Mouse (Mus musculus): ENCODE results near the gene AC129217.1. TPM values are rescaled to one million over a fixed set of nuclear protein-coding genes. Genes with fewer than 3 reads are reported as not detected.
"Not testable (repeated sequence)": the region's sequence is repeated elsewhere in the genome, so short reads cannot be mapped to it uniquely, and the experiment has no call there.

Gene AC129217.1
- polyA plus RNA-seq, 1 experiment from 2014 or later: not detected

DNA sequence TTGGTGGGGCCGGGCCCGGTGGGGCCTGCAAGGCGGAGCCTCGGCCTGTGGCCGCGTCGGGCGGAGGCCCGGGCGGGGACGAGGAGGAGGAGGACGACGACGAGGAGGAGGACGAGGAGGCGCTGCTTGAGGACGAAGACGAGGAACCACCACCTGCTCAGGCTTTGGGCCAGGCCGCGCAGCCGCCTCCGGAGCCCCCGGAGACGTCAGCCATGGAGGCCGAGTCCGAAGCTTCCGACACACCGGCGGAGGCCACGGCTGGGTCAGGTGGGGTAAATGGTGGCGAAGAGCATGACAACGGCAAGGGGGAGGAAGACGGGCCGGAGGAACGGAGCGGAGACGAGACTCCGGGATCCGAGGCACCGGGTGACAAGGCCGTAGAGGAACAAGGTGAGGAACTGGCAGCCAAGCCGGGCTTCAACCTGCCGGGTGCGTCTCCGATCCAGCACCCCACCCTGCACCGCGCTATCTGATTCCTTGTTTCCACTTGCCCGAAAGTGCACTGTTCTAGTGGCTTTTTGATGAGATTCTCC lies 9.1 kb upstream of the AC129217.1 start:
- Histone ChIP-seq H3K9ac (ENCODE audit: low read depth, low read length) (peak overlapping the region; percentile 74), H3K9me3 (replicated peaks; ENCODE audit: control insufficient read depth, low read length, poor library complexity, severe bottlenecking) (no peaks in the 10 kb centered on the region), H3K4me3 (ENCODE audit: low read depth, low read length) (peak overlapping the region; percentile 99), H3K27me3 (ENCODE audit: control insufficient read depth, insufficient read depth, low read depth, low read length) (no peaks in the 10 kb centered on the region), H3K4me2 (ENCODE audit: low read length) (peak overlapping the region; percentile 100), H3K27ac (ENCODE audit: low read length) (peak overlapping the region; percentile 97), H3K36me3 (ENCODE audit: control insufficient read depth, insufficient read depth, low read length) (peaks cover 12% of the 10 kb centered on the region), H3K4me1 (ENCODE audit: control insufficient read depth, insufficient read depth, low read length) (peaks cover 46% of the 10 kb centered on the region)
- WGBS: under 1% methylated on average over 48 of the region's 48 CpGs
- ATAC-seq: peak; percentile 34

DNA sequence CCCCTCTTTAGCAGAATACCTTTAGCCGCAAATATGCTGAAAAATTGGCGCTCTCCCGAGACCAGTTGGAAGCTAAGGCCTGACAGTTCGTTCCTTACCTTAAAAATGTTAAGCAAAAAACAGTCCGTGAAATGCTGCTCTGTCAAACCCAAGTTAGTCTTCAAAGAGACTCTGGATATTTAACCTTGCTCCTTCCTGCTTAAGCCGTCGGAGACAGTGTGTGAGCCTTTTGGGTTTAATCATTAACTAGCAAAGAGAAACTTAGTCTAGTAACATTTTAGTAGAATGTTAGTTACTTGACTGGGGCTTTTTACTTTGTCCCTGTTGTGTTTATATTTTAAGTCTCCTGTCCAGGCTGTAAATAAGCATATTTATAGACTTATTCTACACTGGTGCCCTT lies 8.4 kb upstream of the AC129217.1 start:
- H3K4me3 ChIP-seq (ENCODE audit: low read depth, low read length): peak overlapping the region; percentile 99
- peaks cover 17% of the 10 kb centered on the region for H3K36me3 ChIP-seq (ENCODE audit: control insufficient read depth, insufficient read depth, low read length)
- H3K9me3 ChIP-seq (replicated peaks; ENCODE audit: control insufficient read depth, low read length, poor library complexity, severe bottlenecking): no peaks in the 10 kb centered on the region
- peaks cover 41% of the 10 kb centered on the region for H3K4me1 ChIP-seq (ENCODE audit: control insufficient read depth, insufficient read depth, low read length)
- H3K27me3 ChIP-seq (ENCODE audit: control insufficient read depth, insufficient read depth, low read depth, low read length): no peaks in the 10 kb centered on the region
- H3K4me2 ChIP-seq (ENCODE audit: low read length): peak overlapping the region; percentile 100
- WGBS: 2% methylated on average over 7 of the region's 7 CpGs
- no peak overlapping the region for H3K27ac ChIP-seq (ENCODE audit: low read length)
- no peak for ATAC-seq
- peak overlapping the region; percentile 74 for H3K9ac ChIP-seq (ENCODE audit: low read depth, low read length)

DNA sequence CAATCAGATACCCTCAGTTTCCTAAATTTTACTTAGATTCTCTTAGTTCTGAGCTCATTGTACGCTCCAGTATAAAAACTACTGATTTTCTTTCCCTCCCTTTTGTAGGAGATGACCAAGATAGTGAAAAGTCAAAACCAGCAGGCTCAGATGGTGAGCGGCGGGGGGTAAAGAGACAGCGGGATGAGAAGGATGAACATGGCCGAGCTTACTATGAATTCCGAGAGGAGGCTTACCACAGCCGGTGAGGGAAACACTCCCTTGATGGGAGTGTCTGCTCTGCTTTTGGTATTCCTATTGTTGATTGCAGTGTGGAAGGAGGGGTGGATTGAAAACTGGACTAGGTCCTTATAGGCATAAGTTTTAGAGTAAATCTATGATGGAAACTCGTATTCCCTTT lies 6.9 kb upstream of the AC129217.1 start:
- H3K9me3 ChIP-seq (replicated peaks; ENCODE audit: control insufficient read depth, low read length, poor library complexity, severe bottlenecking): no peaks in the 10 kb centered on the region
- peaks cover 29% of the 10 kb centered on the region for H3K4me1 ChIP-seq (ENCODE audit: control insufficient read depth, insufficient read depth, low read length)
- H3K36me3 ChIP-seq (ENCODE audit: control insufficient read depth, insufficient read depth, low read length): peaks cover 26% of the 10 kb centered on the region
- peak overlapping the region; percentile 33; the same call in 1 of the 2 replicates for H3K9ac ChIP-seq (ENCODE audit: low read depth, low read length)
- no peak for ATAC-seq
- WGBS: 53% methylated on average over 8 of the region's 8 CpGs
- peak overlapping the region; percentile 100 for H3K4me2 ChIP-seq (ENCODE audit: low read length)
- H3K27ac ChIP-seq (ENCODE audit: low read length): no peak overlapping the region
- H3K27me3 ChIP-seq (ENCODE audit: control insufficient read depth, insufficient read depth, low read depth, low read length): no peaks in the 10 kb centered on the region
- H3K4me3 ChIP-seq (ENCODE audit: low read depth, low read length): peak overlapping the region; percentile 27

DNA sequence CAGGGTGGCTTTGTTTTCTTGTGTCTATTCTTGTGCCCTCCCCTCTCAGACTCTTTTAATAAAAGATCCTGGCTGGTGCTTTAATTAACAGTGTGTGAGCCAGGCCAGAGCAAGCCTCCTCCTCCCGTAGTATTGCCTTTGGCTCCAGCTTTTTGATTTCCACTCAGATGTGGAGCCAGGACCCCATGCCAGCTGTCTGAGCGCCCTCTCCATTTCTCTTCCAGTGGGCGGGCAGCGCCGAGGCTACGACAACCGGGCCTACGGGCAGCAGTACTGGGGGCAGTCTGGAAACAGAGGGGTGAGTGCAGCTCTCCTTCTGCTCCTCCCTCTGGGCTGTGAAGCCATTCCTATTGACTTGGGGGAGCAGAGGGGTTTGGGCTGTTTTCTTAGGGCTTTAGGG lies 1.1 kb downstream of the AC129217.1 start:
- Histone ChIP-seq H3K4me1 (ENCODE audit: control insufficient read depth, insufficient read depth, low read length) (no peaks in the 10 kb centered on the region), H3K4me2 (ENCODE audit: low read length) (no peak overlapping the region), H3K27me3 (ENCODE audit: control insufficient read depth, insufficient read depth, low read depth, low read length) (no peaks in the 10 kb centered on the region), H3K36me3 (ENCODE audit: control insufficient read depth, insufficient read depth, low read length) (peaks cover 57% of the 10 kb centered on the region), H3K9me3 (replicated peaks; ENCODE audit: control insufficient read depth, low read length, poor library complexity, severe bottlenecking) (no peaks in the 10 kb centered on the region), H3K9ac (ENCODE audit: low read depth, low read length) (no peak overlapping the region), H3K27ac (ENCODE audit: low read length) (no peak overlapping the region), H3K4me3 (ENCODE audit: low read depth, low read length) (no peak overlapping the region)
- no peak for ATAC-seq
- 89% methylated on average over 8 of the region's 8 CpGs for WGBS

DNA sequence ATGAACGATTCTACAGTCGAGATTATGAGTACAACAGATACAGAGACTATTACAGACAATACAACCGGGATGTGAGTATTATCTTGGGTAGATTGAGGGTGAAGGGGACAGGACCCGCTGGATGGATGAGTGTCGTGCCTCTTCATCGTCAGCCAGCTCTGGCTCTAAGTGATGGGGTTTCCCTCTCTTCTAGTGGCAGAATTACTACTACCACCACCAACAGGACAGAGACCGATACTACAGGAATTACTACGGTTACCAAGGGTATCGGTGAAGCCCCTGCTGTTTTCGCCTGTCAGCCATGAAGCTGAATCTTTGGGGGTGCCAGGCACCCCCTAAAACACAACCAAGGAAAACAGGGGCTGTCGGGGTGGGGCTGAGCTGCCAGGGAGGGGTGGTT lies 1.7 kb downstream of the AC129217.1 start:
- Histone ChIP-seq H3K4me1 (ENCODE audit: control insufficient read depth, insufficient read depth, low read length) (no peaks in the 10 kb centered on the region), H3K4me2 (ENCODE audit: low read length) (no peak overlapping the region), H3K27ac (ENCODE audit: low read length) (no peak overlapping the region), H3K9ac (ENCODE audit: low read depth, low read length) (no peak overlapping the region), H3K9me3 (replicated peaks; ENCODE audit: control insufficient read depth, low read length, poor library complexity, severe bottlenecking) (no peaks in the 10 kb centered on the region), H3K4me3 (ENCODE audit: low read depth, low read length) (no peak overlapping the region), H3K27me3 (ENCODE audit: control insufficient read depth, insufficient read depth, low read depth, low read length) (no peaks in the 10 kb centered on the region), H3K36me3 (ENCODE audit: control insufficient read depth, insufficient read depth, low read length) (peaks cover 53% of the 10 kb centered on the region)
- WGBS: 77% methylated on average over 11 of the region's 11 CpGs
- ATAC-seq: no peak

DNA sequence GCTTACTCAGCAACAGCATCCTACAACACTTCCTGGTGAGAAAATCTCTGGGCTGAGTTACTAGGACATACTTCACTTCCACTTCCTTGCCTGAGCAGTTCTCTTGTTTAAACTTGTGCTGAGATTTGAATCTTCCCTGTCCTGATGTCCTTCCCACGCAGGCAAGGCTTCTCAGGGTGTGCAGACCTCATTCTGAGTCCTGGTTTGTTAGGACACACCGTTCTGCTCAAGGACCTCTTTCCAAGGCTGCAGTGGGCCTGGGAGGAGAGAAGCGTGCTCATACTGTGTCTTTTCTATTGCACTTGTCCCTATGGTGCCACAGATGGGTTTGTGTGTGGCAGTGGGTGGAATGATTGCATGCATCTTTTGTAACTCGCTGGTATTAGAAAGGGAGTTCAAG lies 3.4 kb downstream of the AC129217.1 start:
- Histone ChIP-seq H3K27ac (ENCODE audit: low read length) (no peak overlapping the region), H3K4me1 (ENCODE audit: control insufficient read depth, insufficient read depth, low read length) (no peaks in the 10 kb centered on the region), H3K27me3 (ENCODE audit: control insufficient read depth, insufficient read depth, low read depth, low read length) (no peaks in the 10 kb centered on the region), H3K9ac (ENCODE audit: low read depth, low read length) (no peak overlapping the region), H3K36me3 (ENCODE audit: control insufficient read depth, insufficient read depth, low read length) (peaks cover 42% of the 10 kb centered on the region), H3K9me3 (replicated peaks; ENCODE audit: control insufficient read depth, low read length, poor library complexity, severe bottlenecking) (no peaks in the 10 kb centered on the region), H3K4me2 (ENCODE audit: low read length) (no peak overlapping the region), H3K4me3 (ENCODE audit: low read depth, low read length) (no peak overlapping the region)
- 92% methylated on average over 4 of the region's 4 CpGs for WGBS
- no peak for ATAC-seq

DNA sequence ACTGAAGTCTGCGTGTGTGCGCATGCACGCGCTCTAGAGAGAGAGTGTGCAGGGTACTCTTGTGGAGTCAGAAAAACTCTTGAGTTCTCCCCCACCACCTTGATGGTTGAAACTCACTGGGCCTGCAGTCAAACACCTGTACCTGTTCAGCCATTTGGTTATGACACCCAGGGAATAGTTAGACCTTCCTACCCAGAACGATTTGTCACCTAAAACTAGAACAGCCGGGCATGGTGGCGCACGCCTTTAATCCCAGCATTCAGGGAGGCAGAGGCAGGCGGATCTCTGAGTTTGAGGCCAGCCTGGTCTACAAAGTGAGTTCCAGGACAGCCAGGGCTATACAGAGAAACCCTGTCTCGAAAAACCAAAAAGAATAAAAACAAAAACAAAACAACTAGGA lies 6.8 kb downstream of the AC129217.1 start:
- not testable (repeated sequence) for H3K4me1 ChIP-seq (ENCODE audit: control insufficient read depth, insufficient read depth, low read length); H3K27me3 ChIP-seq (ENCODE audit: control insufficient read depth, insufficient read depth, low read depth, low read length); H3K9me3 ChIP-seq (replicated peaks; ENCODE audit: control insufficient read depth, low read length, poor library complexity, severe bottlenecking); ATAC-seq; H3K9ac ChIP-seq (ENCODE audit: low read depth, low read length); H3K4me3 ChIP-seq (ENCODE audit: low read depth, low read length)
- peaks cover 20% of the 10 kb centered on the region for H3K36me3 ChIP-seq (ENCODE audit: control insufficient read depth, insufficient read depth, low read length)
- 97% methylated on average over 10 of the region's 10 CpGs for WGBS
- H3K27ac ChIP-seq (ENCODE audit: low read length): peak overlapping the region; percentile 0; the same call in 1 of the 2 replicates
- peak overlapping the region; percentile 87 for H3K4me2 ChIP-seq (ENCODE audit: low read length)

DNA sequence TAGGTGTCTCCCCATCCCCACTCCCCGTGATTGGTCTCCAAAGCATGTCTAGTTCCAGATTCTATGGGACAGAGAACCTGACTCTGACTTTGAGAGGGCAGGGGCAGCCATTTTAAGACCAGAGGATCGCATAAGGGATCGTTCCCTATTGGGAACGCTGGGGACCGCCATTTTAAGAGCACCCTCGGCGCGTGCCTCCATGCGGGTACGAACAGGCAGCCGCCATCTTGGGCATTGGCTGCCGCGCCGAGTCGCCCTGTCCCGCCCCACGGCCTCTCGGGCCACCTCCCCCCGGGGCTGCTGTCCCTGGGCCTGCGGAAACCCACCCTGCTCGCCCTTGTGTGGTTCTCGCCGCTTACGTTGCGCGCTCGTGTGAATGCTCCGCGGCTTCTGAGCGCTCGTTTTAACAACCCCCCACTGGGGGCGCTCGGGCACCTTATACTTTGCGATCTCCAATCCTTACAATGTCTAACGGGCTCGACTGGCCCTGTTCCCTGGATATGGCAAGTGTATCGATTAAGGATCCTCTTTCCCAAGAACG lies 7.7 kb downstream of the AC129217.1 start, which contains the start of gene Bscl2:
Bscl2 (plus strand) TSS at position 217 of the 541 bp plus-strand sequence.
- Histone ChIP-seq H3K4me1 (ENCODE audit: control insufficient read depth, insufficient read depth, low read length) (peaks cover 11% of the 10 kb centered on the region), H3K9ac (ENCODE audit: low read depth, low read length) (peak within 1 kb of the TSS; percentile 92), H3K36me3 (ENCODE audit: control insufficient read depth, insufficient read depth, low read length) (peaks cover 18% of the 10 kb centered on the region), H3K9me3 (replicated peaks; ENCODE audit: control insufficient read depth, low read length, poor library complexity, severe bottlenecking) (no peaks in the 10 kb centered on the region), H3K27me3 (ENCODE audit: control insufficient read depth, insufficient read depth, low read depth, low read length) (no peaks in the 10 kb centered on the region), H3K4me2 (ENCODE audit: low read length) (peak within 1 kb of the TSS; percentile 87), H3K27ac (ENCODE audit: low read length) (peak within 1 kb of the TSS; percentile 95), H3K4me3 (ENCODE audit: low read depth, low read length) (peak within 1 kb of the TSS; percentile 67)
- ATAC-seq: peak; percentile 52
- WGBS: under 1% methylated on average over 35 of the region's 38 CpGs

GRCm38 (mm10) chr19:8838041-8838730 lies 8.6 kb downstream of the AC129217.1 start:
- H3K9ac ChIP-seq (ENCODE audit: low read depth, low read length): peak overlapping the region; percentile 92
- peaks cover 11% of the 10 kb centered on the region for H3K4me1 ChIP-seq (ENCODE audit: control insufficient read depth, insufficient read depth, low read length)
- H3K4me3 ChIP-seq (ENCODE audit: low read depth, low read length): peak overlapping the region; percentile 67
- H3K36me3 ChIP-seq (ENCODE audit: control insufficient read depth, insufficient read depth, low read length): peaks cover 14% of the 10 kb centered on the region
- 4% methylated on average over 15 of the region's 15 CpGs for WGBS
- peak overlapping the region; percentile 95 for H3K27ac ChIP-seq (ENCODE audit: low read length)
- no peaks in the 10 kb centered on the region for H3K9me3 ChIP-seq (replicated peaks; ENCODE audit: control insufficient read depth, low read length, poor library complexity, severe bottlenecking)
- H3K4me2 ChIP-seq (ENCODE audit: low read length): peak overlapping the region; percentile 87
- ATAC-seq: 0 out of 2 replicates have a peak, but pooled peaks have one; percentile 15
- no peaks in the 10 kb centered on the region for H3K27me3 ChIP-seq (ENCODE audit: control insufficient read depth, insufficient read depth, low read depth, low read length)
